Mouse (Mus musculus) urinary bladder, adult 2 months (tissue): ENCODE results near the gene Snx15. TPM values are rescaled to one million over a fixed set of nuclear protein-coding genes. Genes with fewer than 3 reads are reported as not detected.

Experiments
- DNase-seq: peaks from one replicate; pipeline ENCODE4 v3.0.0; 2022; ENCODE audit warnings: low spot score
- polyA plus RNA-seq: library from polyadenylated mRNA; depleted of rRNA; stranded (reverse); fragments of >200 nt; gene quantifications from 2 replicates; pipeline ENCODE4 v1.2.3, GENCODE M21; 2012; rRNA removed

The Snx15 gene
- polyA plus RNA-seq, 1 experiment, result 32.6 TPM

- DNase-seq, result no peak
Measured at GRCm38 (mm10) chr19:6071261-6071660, 56.8 kb downstream of the Snx15 start.

- DNase-seq, result no peak
Measured at GRCm38 (mm10) chr19:6070571-6071250, 57.4 kb downstream of the Snx15 start.

GRCm38 (mm10) chr19:6069851-6070250 is 58.3 kb downstream of the Snx15 start:
- no peak for DNase-seq

Other genes starting within 250 kb of the Snx15 start
- 0.69 and 0.87 TPM in 2 replicates for gene Tigd3, start 234.2 kb downstream of the Snx15 start, polyA plus RNA-seq
- gene Dpf2, start 215.3 kb downstream of the Snx15 start, polyA plus RNA-seq, result 87.5 and 102 TPM in 2 replicates
- 22.9 and 26.2 TPM in 2 replicates for gene Cdc42ep2, start 203.5 kb downstream of the Snx15 start, polyA plus RNA-seq
- 32.8 and 41.0 TPM in 2 replicates for gene Pola2, start 164.1 kb downstream of the Snx15 start, polyA plus RNA-seq
- 0.12 and 0.21 TPM in 2 replicates for gene Slc22a20, start 142.2 kb downstream of the Snx15 start, polyA plus RNA-seq
- 116 and 118 TPM in 2 replicates for gene Capn1, start 112.4 kb downstream of the Snx15 start, polyA plus RNA-seq
- gene Syvn1, start 81.7 kb downstream of the Snx15 start, polyA plus RNA-seq, result 15.5 and 24.1 TPM in 2 replicates
- 32.4 and 33.5 TPM in 2 replicates for gene Mrpl49, start 70.5 kb downstream of the Snx15 start, polyA plus RNA-seq
- 1,752 and 1,769 TPM in 2 replicates for gene Fau, start 70.5 kb downstream of the Snx15 start, polyA plus RNA-seq
- gene Znhit2, start 67.1 kb downstream of the Snx15 start, polyA plus RNA-seq, result 25.8 and 26.8 TPM in 2 replicates
- gene Tm7sf2, start 59.9 kb downstream of the Snx15 start, polyA plus RNA-seq, result 24.1 and 33.2 TPM in 2 replicates
- 62.5 and 70.8 TPM in 2 replicates for gene Vps51, start 51.1 kb downstream of the Snx15 start, polyA plus RNA-seq
- 0.21 TPM in 1 of 2 replicates, not detected in the other for gene Tmem262, start 48.3 kb downstream of the Snx15 start, polyA plus RNA-seq
- gene Gm28374, start 46.0 kb downstream of the Snx15 start, polyA plus RNA-seq, result 0.31 and 0.55 TPM in 2 replicates
- 68.5 and 81.2 TPM in 2 replicates for gene Zfpl1, start 43.3 kb downstream of the Snx15 start, polyA plus RNA-seq
- 0.83 and 1.4 TPM in 2 replicates for gene Cdca5, start 43.3 kb downstream of the Snx15 start, polyA plus RNA-seq
- gene AC131692.1, start 33.9 kb downstream of the Snx15 start, polyA plus RNA-seq, result 0.14 TPM in 1 of 2 replicates, not detected in the other
- 0.06 and 0.13 TPM in 2 replicates for gene Naaladl1, start 22.5 kb downstream of the Snx15 start, polyA plus RNA-seq
- gene Sac3d1, start 9.7 kb downstream of the Snx15 start, polyA plus RNA-seq, result 14.0 and 16.8 TPM in 2 replicates
- gene Batf2, start 12.7 kb upstream of the Snx15 start, polyA plus RNA-seq, result 5.1 and 9.2 TPM in 2 replicates
- 76.9 and 87.5 TPM in 2 replicates for gene Arl2, start 13.2 kb upstream of the Snx15 start, polyA plus RNA-seq
- gene Majin, start 56.1 kb upstream of the Snx15 start, polyA plus RNA-seq, result 0.52 and 0.60 TPM in 2 replicates
- gene Gpha2, start 98.1 kb upstream of the Snx15 start, polyA plus RNA-seq, result 0.31 and 0.83 TPM in 2 replicates
- 31.0 and 38.3 TPM in 2 replicates for gene Ppp2r5b, start 107.6 kb upstream of the Snx15 start, polyA plus RNA-seq
- 11.4 and 15.7 TPM in 2 replicates for gene Atg2a, start 113.4 kb upstream of the Snx15 start, polyA plus RNA-seq
- gene Ehd1, start 148.4 kb upstream of the Snx15 start, polyA plus RNA-seq, result 73.6 and 86.5 TPM in 2 replicates
- 22.7 and 27.0 TPM in 2 replicates for gene Cdc42bpg, start 178.2 kb upstream of the Snx15 start, polyA plus RNA-seq
- gene Men1, start 206.7 kb upstream of the Snx15 start, polyA plus RNA-seq, result 34.3 and 37.7 TPM in 2 replicates
- gene Map4k2, start 212.8 kb upstream of the Snx15 start, polyA plus RNA-seq, result 63.7 and 88.3 TPM in 2 replicates
- 89.7 and 158 TPM in 2 replicates for gene Sf1, start 235.4 kb upstream of the Snx15 start, polyA plus RNA-seq